Mouse (Mus musculus) heart, postnatal 10 days (tissue): Measurements from ENCODE around the gene Mid1. TPM values are rescaled to one million over a fixed set of nuclear protein-coding genes. Genes with fewer than 3 reads are reported as not detected.
"Not testable (repeated sequence)": the region's sequence is repeated elsewhere in the genome, so short reads cannot be mapped to it uniquely, and the experiment has no call there.

Experiments used
- DNase-seq, 2 experiments: peaks; one replicate each; pipeline ENCODE4 v3.0.0; 2021
- intact Hi-C: fragments of 180-260 bp; cut with DNase I; formaldehyde crosslinking; loops from one replicate; pipeline ENCODE4 v1.15.1; 2025
- total RNA-seq, 2 experiments: library from RNA; stranded (reverse); gene quantifications; 2 replicates each; pipeline ENCODE4 v1.2.3; 2021

Mid1 gene
- total RNA-seq, 2 experiments from 2014 or later, result 9.8 to 12.1 TPM

- intact Hi-C loops, result not testable (repeated sequence)
- peak in 1 of 2 experiments; percentile 62 for DNase-seq
These were observed 296.8 kb downstream of the Mid1 start for GRCm38 (mm10) chrX:169981761-169982181.

GRCm38 (mm10) chrX:169982606-169983400, 297.8 kb downstream of the Mid1 start:
- peak in 1 of 2 experiments; percentile 10 for DNase-seq
- intact Hi-C loops, result not testable (repeated sequence)

DNA sequence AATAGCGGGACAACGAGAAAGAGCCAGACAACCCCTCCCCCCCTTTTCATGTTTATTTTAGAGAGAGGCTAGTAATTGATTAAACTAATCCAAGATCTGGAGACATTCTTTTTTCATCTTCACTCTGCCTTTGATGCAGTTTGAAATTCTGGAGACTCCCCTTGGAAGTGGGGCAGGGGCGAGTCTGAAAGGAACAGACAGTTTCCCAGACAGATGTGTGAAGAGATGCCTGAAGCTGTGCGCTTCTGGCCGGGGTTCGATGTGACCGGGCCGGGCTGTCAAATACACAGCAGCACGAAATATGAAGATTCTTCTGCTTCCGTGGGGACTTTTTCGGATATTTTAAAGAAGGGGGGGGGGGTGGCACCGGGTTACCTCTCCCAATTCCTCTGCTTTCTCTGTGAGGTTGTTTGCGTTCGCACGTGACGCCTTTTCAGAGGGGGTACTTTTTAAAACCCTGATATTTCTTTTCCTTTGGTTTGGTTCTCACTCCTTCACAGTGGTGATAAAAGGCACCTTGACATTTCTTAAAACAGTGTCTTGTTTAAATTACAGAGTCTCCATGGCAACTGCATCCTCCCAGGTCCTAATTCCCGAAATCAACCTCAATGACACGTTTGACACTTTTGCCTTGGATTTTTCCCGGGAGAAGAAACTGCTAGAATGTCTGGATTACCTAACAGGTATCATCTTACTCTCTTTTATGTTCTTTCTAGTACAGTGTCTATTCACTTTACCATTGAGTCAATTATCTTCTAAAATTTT, 298.6 kb downstream of the Mid1 start:
- intact Hi-C loops, result not testable (repeated sequence)
- peak in 1 of 2 experiments; percentile 4 for DNase-seq

DNA sequence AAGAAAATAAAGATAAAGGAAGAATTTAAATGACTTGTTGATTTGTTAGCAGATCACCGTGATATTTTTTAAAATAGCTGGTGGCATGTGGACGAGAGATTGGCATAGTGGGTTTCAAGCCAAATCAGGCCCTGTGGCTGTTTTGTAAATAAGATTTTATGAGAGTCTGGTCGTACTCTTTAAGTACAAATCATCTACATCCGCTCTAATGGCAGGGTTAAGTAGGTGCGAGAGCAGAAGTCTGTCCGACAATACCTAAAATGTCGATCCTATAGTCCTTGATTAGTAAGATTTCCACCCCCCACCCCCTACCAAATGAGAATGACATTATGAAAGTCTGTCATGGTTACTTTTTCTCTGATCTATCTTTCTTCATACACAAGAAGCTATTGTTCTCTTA, 299.3 kb downstream of the Mid1 start:
- intact Hi-C loops, result not testable (repeated sequence)
- peak in 1 of 2 experiments; percentile 3 for DNase-seq

DNA sequence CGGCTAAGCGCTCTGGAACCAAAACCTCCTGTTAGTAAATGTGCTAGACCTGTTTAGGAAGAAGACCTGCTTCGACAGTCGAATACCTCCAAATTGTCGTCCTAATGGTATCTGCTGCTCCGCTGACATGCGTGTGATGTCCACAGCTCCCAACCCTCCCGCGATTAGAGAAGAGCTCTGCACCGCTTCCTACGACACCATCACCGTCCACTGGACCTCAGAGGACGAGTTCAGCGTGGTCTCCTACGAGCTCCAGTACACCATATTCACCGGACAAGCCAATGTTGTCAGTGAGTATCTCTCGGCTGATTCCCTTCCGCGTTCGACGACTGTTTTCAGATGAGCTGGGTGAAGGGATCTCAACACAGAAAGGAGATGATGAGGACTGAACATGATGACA, 299.9 kb downstream of the Mid1 start:
- DNase-seq, result peak; percentile 20 to 21
- intact Hi-C loops, result not testable (repeated sequence)

DNA sequence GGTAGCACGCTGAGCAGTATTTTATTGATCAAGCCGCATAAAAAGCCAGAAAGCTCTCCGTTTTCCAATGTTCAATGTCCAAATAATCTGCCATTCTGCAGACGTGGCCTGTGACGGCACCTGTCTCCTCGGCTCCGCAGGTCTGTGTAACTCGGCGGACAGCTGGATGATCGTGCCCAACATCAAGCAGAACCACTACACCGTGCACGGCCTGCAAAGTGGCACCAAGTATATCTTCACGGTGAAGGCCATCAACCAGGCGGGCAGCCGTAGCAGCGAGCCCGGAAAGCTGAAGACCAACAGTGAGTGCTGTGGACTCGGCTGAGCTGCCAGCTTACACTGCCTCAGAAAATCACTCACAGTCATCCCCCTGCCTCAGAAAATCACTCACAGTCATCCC, 300.8 kb downstream of the Mid1 start:
- peak; percentile 32 to 40 for DNase-seq
- intact Hi-C loops, result not testable (repeated sequence)

DNA sequence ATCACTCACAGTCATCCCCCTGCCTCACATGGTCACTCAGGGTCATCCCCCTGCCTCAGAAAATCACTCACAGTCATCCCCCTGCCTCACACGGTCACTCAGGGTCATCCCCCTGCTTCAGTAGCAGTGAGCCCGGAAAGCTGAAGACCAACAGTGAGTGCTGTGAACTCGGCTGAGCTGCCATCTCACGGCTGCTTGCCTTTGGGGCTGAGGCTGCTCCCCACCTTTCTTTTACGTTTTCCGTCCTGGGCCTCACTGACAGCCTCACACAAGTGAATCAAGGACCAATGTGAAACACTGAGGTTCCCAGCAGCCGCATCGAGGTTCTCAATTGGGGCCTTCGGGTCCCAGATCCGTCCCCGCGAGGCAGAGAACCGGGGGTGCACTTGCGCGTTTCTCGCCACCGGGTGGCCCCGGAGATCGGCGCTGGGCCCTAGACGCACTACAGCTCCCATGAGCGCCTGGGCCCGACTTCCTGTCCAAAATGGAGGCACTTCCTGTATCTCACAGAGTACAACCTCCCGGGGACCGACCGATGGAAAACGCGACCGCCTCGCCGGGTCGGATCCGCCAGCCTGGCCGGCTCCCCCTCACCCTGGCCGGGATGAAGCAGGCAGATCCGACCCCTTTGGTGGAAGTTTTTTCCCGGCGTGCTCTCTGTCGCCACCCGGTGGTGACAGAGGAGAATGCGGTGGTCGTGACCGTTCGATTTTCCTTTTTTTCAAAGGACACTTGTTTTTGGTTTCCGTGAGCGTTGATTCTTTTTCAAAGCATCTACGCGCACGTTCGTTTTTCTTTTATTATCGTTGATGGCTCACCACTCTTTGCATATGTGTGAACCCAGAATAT, 301.7 kb downstream of the Mid1 start:
- intact Hi-C loops, result not testable (repeated sequence)
- DNase-seq, result peak; percentile 86 to 90

GRCm38 (mm10) chrX:169987368-169987837, 302.4 kb downstream of the Mid1 start:
- intact Hi-C loops, result not testable (repeated sequence)
- DNase-seq, result peak; percentile 52 to 54

DNA sequence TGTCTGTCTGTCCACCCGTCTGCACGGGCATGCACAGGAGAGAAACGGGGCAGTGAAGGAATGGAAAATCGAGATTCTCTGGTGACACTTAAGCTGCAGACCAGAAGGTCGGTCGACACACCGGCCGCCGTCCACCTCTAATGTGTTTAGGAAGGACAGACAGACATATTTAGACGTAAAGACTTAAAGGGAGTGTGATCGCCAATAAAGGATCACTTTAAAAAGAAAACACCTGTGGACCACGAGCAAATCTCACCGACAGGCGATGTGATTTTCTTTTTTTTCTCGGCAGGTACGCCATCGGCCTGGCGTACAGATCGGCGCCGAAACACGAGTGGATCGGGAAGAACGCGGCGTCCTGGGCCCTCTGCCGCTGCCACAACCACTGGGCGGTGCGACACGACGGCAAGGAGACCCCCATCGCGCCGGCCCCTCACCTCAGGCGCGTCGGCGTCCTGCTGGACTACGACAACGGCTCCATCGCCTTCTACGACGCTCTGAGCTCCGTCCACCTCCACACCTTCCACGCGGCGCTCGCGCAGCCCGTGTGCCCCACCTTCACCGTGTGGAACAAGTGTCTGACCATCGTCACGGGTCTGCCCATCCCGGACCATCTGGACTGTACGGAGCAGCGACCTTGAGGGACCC, 303.7 kb downstream of the Mid1 start:
- intact Hi-C loops, result not testable (repeated sequence)
- peak; percentile 43 to 45 for DNase-seq

GRCm38 (mm10) chrX:169989219-169989595, 304.2 kb downstream of the Mid1 start:
- intact Hi-C loops, result not testable (repeated sequence)
- peak in 1 of 2 experiments; percentile 42 for DNase-seq

GRCm38 (mm10) chrX:169989691-169990631, 305.0 kb downstream of the Mid1 start:
- DNase-seq, result peak; percentile 77 to 88
- intact Hi-C loops, result not testable (repeated sequence)

DNA sequence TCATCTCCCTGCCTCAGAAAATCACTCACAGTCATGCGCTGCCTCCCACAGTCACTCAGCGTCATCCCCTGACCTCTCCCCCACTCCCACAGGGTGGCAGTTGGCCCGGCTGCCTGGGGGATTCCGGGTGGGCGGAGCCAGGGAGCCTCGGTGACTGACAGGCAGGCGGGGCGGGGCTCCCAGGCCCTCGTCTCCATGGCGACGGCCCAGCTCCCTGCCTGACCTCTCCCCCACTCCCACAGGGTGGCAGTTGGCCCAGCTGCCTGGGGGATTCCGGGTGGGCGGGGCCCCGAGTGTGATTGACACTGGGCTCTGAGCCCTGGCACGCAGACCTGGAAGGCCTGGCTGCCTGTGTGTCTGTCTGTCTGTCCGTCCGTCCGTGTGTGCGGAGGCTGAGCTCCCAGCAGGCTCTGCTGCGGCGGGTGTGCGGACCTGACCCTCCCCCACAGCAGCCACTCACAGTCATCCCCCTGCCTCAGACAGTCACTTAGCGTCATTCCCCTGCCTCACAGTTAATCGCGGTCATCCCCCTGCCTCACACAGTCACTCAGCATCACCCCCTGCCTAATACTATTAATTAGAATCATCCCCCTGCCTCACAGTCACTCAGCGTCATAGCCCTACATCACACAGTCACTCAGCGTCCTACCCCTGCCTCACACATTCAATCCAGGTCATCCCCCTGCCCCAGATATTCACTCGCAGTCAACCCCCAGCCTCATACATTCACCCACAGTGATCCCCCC, 306.3 kb downstream of the Mid1 start:
- peak; percentile 99 to 100 for DNase-seq
- intact Hi-C loops, result loop anchor here (1.0 kb wide), 1 partner anchor 8 kb away; no protein-coding TSS in a partner anchor

DNA sequence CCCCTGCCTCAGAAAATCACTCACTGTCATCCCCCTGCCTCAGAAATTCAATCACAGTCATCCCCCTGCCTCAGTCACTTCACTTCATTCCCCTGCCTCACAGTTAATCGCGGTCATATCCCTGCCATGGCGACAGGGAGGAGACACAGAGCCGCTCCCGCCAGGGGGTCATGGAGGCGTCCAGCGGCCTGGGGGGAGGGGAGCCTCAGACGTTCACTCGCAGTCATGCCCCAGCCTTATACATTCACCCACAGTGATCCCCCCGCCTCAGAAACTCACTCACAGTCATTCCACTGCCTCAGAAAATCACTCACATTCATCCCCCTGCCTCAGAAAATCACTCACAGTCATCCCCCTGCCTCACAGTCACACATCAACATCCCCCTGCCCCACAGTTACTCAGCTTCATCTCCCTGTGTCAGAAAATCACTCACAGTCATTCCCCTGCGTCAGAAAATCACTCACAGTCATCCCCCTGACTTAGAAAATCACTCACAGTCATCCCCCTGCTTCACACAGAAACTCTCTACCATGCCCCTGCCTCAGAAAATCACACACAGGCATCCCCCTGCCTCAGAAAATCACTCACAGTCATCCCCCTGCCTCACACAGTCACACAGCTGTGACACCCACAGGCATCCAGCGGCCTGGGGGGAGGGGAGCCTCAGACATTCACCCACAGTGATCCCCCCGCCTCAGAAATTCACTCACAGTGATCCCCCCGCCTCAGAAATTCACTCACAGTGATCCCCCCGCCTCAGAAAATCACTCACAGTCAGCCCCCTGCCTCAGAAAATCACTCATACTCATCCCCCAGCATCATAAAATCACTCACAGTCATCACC, 307.3 kb downstream of the Mid1 start:
- DNase-seq, result not testable (repeated sequence)

GRCm38 (mm10) chrX:169992951-169993547, 308.1 kb downstream of the Mid1 start:
- intact Hi-C loops, DNase-seq: not testable (repeated sequence)

More for the DNA sequence above, 307.3 kb downstream of the Mid1 start:
- intact Hi-C loops, result not testable (repeated sequence)

GRCm38 (mm10) chrX:169994011-169994865, 309.2 kb downstream of the Mid1 start:
- intact Hi-C loops, result loop anchor here (2.0 kb wide), 1 partner anchor 15 kb away; the partner anchor contains the start of gene Gm21887
- DNase-seq, result peak in 1 of 2 experiments; percentile 57
